Mouse (Mus musculus): Measurements from ENCODE around the gene Lypd8.
"Not testable (repeated sequence)": the region's sequence is repeated elsewhere in the genome, so short reads cannot be mapped to it uniquely, and the experiment has no call there.

The Lypd8 gene

GRCm38 (mm10) chr11:58378763-58379278 lies at the start of gene Lypd8:
TSS of gene Lypd8 (plus strand) at chr11:58379043.
- no peak for DNase-seq (ENCODE audit: inconsistent age in 2 of 2, low spot score in 1 of 2)

GRCm38 (mm10) chr11:58329906-58330275 lies 49.0 kb upstream of the Lypd8 start:
- DNase-seq (ENCODE audit: inconsistent age in 2 of 2, low spot score in 1 of 2), result no peak

- DNase-seq (ENCODE audit: inconsistent age in 2 of 2, low spot score in 1 of 2), result peak; percentile 92 to 98
Observed at GRCm38 (mm10) chr11:58330276-58331148, 48.3 kb upstream of the Lypd8 start, which contains the start of the genes Zfp672 and Sh3bp5l. TSS of gene Zfp672 (minus strand) at chr11:58330339. TSS of gene Sh3bp5l (plus strand) at chr11:58330724.

GRCm38 (mm10) chr11:58331149-58331495 lies 47.7 kb upstream of the Lypd8 start:
- peak in 1 of 2 experiments; percentile 52 for DNase-seq (ENCODE audit: inconsistent age in 2 of 2, low spot score in 1 of 2)

- DNase-seq (ENCODE audit: inconsistent age in 2 of 2, low spot score in 1 of 2), result peak in 1 of 2 experiments; percentile 53
Observed at GRCm38 (mm10) chr11:58331546-58331945, 47.3 kb upstream of the Lypd8 start.

- DNase-seq (ENCODE audit: inconsistent age in 2 of 2, low spot score in 1 of 2), result peak; percentile 92 to 95
Observed at GRCm38 (mm10) chr11:58334746-58335145, 44.1 kb upstream of the Lypd8 start.

- DNase-seq (ENCODE audit: inconsistent age in 2 of 2, low spot score in 1 of 2), result no peak
Observed at GRCm38 (mm10) chr11:58346745-58347144, 32.1 kb upstream of the Lypd8 start.

GRCm38 (mm10) chr11:58350628-58351027 lies 28.2 kb upstream of the Lypd8 start:
- DNase-seq (ENCODE audit: inconsistent age in 2 of 2, low spot score in 1 of 2), result no peak

GRCm38 (mm10) chr11:58351179-58351578 lies 27.7 kb upstream of the Lypd8 start:
- no peak for DNase-seq (ENCODE audit: inconsistent age in 2 of 2, low spot score in 1 of 2)

GRCm38 (mm10) chr11:58352681-58353548 lies 25.9 kb upstream of the Lypd8 start:
- DNase-seq (ENCODE audit: inconsistent age in 2 of 2, low spot score in 1 of 2), result no peak

GRCm38 (mm10) chr11:58353709-58354108 lies 25.1 kb upstream of the Lypd8 start:
- DNase-seq (ENCODE audit: inconsistent age in 2 of 2, low spot score in 1 of 2), result no peak

GRCm38 (mm10) chr11:58354476-58354875 lies 24.4 kb upstream of the Lypd8 start:
- DNase-seq (ENCODE audit: inconsistent age in 2 of 2, low spot score in 1 of 2), result no peak

GRCm38 (mm10) chr11:58354927-58355326 lies 23.9 kb upstream of the Lypd8 start:
- no peak for DNase-seq (ENCODE audit: inconsistent age in 2 of 2, low spot score in 1 of 2)

GRCm38 (mm10) chr11:58357042-58357441 lies 21.8 kb upstream of the Lypd8 start:
- no peak for DNase-seq (ENCODE audit: inconsistent age in 2 of 2, low spot score in 1 of 2)

GRCm38 (mm10) chr11:58357844-58358534 lies 20.9 kb upstream of the Lypd8 start:
- peak in 1 of 2 experiments; percentile 26 for DNase-seq (ENCODE audit: inconsistent age in 2 of 2, low spot score in 1 of 2)

GRCm38 (mm10) chr11:58362562-58362961 lies 16.3 kb upstream of the Lypd8 start:
- not testable (repeated sequence) for DNase-seq (ENCODE audit: inconsistent age in 2 of 2, low spot score in 1 of 2)

GRCm38 (mm10) chr11:58364454-58364853 lies 14.4 kb upstream of the Lypd8 start:
- no peak for DNase-seq (ENCODE audit: inconsistent age in 2 of 2, low spot score in 1 of 2)

- DNase-seq (ENCODE audit: inconsistent age in 2 of 2, low spot score in 1 of 2), result not testable (repeated sequence)
Observed at GRCm38 (mm10) chr11:58366191-58366590, 12.7 kb upstream of the Lypd8 start.

- no peak for DNase-seq (ENCODE audit: inconsistent age in 2 of 2, low spot score in 1 of 2)
Observed at GRCm38 (mm10) chr11:58377273-58377672, 1.6 kb upstream of the Lypd8 start.

- DNase-seq (ENCODE audit: inconsistent age in 2 of 2, low spot score in 1 of 2), result no peak
Observed at GRCm38 (mm10) chr11:58377686-58378085, 1.2 kb upstream of the Lypd8 start.

GRCm38 (mm10) chr11:58379516-58379915 lies 673 bp downstream of the Lypd8 start:
- no peak for DNase-seq (ENCODE audit: inconsistent age in 2 of 2, low spot score in 1 of 2)

Measured in adrenal gland, adult (tissue).